Mouse (Mus musculus): ENCODE results near the gene Rmnd5b. TPM values are rescaled to one million over a fixed set of nuclear protein-coding genes. Genes with fewer than 3 reads are reported as not detected.
"Not testable (repeated sequence)": the region's sequence is repeated elsewhere in the genome, so short reads cannot be mapped to it uniquely, and the experiment has no call there.

Rmnd5b gene
- polyA plus RNA-seq, 1 experiment from 2014 or later, result 77.0 TPM

- H3K36me3 ChIP-seq (ENCODE audit: control insufficient read depth, insufficient read depth, low read length), result peaks cover 41% of the 10 kb centered on the region
- ATAC-seq (no peak), DNase-seq (ENCODE audit: low spot score) (no peak)
- H3K9ac ChIP-seq (ENCODE audit: low read length), result peak overlapping the region; percentile 77
- WGBS, result 1% methylated on average over 11 of the region's 11 CpGs
- no peaks in the 10 kb centered on the region for H3K27me3 ChIP-seq (replicated peaks; ENCODE audit: control insufficient read depth, insufficient read depth, low read length)
- peaks cover 13% of the 10 kb centered on the region for H3K4me1 ChIP-seq (ENCODE audit: control insufficient read depth, insufficient read depth, low read length)
- peak overlapping the region; percentile 64 for H3K4me2 ChIP-seq (ENCODE audit: low read length)
- peak overlapping the region; percentile 74 for H3K4me3 ChIP-seq (ENCODE audit: low read depth, low read length)
- no peak overlapping the region for H3K27ac ChIP-seq (ENCODE audit: low read depth, low read length)
- H3K9me3 ChIP-seq (replicated peaks; ENCODE audit: control insufficient read depth, low read length), result no peaks in the 10 kb centered on the region
Observed at GRCm38 (mm10) chr11:51620084-51620483, 15.6 kb downstream of the Rmnd5b start.

- Histone ChIP-seq H3K4me1 (ENCODE audit: control insufficient read depth, insufficient read depth, low read length) (peaks cover 13% of the 10 kb centered on the region), H3K36me3 (ENCODE audit: control insufficient read depth, insufficient read depth, low read length) (peaks cover 35% of the 10 kb centered on the region), H3K9me3 (replicated peaks; ENCODE audit: control insufficient read depth, low read length) (no peaks in the 10 kb centered on the region), H3K4me2 (ENCODE audit: low read length) (peak within 1 kb of the TSS; percentile 64), H3K4me3 (ENCODE audit: low read depth, low read length) (peak within 1 kb of the TSS; percentile 74), H3K27me3 (replicated peaks; ENCODE audit: control insufficient read depth, insufficient read depth, low read length) (no peaks in the 10 kb centered on the region), H3K27ac (ENCODE audit: low read depth, low read length) (no peak within 1 kb of the TSS), H3K9ac (ENCODE audit: low read length) (peak within 1 kb of the TSS; percentile 77)
- under 1% methylated on average over 51 of the region's 51 CpGs for WGBS
- ATAC-seq, result peak; percentile 96
- DNase-seq (ENCODE audit: low spot score), result peak; percentile 99
Observed at GRCm38 (mm10) chr11:51619409-51620060, 16.2 kb downstream of the Rmnd5b start, which contains the start of gene Nhp2. Nhp2 (plus strand) TSS chr11:51619735.

- Histone ChIP-seq H3K9me3 (replicated peaks; ENCODE audit: control insufficient read depth, low read length) (no peaks in the 10 kb centered on the region), H3K4me1 (ENCODE audit: control insufficient read depth, insufficient read depth, low read length) (peaks cover 13% of the 10 kb centered on the region), H3K4me3 (ENCODE audit: low read depth, low read length) (peak overlapping the region; percentile 74), H3K4me2 (ENCODE audit: low read length) (peak overlapping the region; percentile 64), H3K9ac (ENCODE audit: low read length) (peak overlapping the region; percentile 40; the same call in 1 of the 2 replicates), H3K27ac (ENCODE audit: low read depth, low read length) (no peak overlapping the region), H3K36me3 (ENCODE audit: control insufficient read depth, insufficient read depth, low read length) (peaks cover 30% of the 10 kb centered on the region), H3K27me3 (replicated peaks; ENCODE audit: control insufficient read depth, insufficient read depth, low read length) (no peaks in the 10 kb centered on the region)
- DNase-seq (ENCODE audit: low spot score) (no peak), ATAC-seq (peak; percentile 60)
- 60% methylated on average over 8 of the region's 8 CpGs for WGBS
Observed at GRCm38 (mm10) chr11:51618894-51619408, 16.7 kb downstream of the Rmnd5b start.

GRCm38 (mm10) chr11:51617693-51618092 is 18.0 kb downstream of the Rmnd5b start:
- H3K9me3 ChIP-seq (replicated peaks; ENCODE audit: control insufficient read depth, low read length), result no peaks in the 10 kb centered on the region
- no peak overlapping the region for H3K4me3 ChIP-seq (ENCODE audit: low read depth, low read length)
- H3K9ac ChIP-seq (ENCODE audit: low read length), result no peak overlapping the region
- no peak for ATAC-seq
- H3K27me3 ChIP-seq (replicated peaks; ENCODE audit: control insufficient read depth, insufficient read depth, low read length), result no peaks in the 10 kb centered on the region
- no peak overlapping the region for H3K27ac ChIP-seq (ENCODE audit: low read depth, low read length)
- H3K4me1 ChIP-seq (ENCODE audit: control insufficient read depth, insufficient read depth, low read length), result peaks cover 13% of the 10 kb centered on the region
- peaks cover 17% of the 10 kb centered on the region for H3K36me3 ChIP-seq (ENCODE audit: control insufficient read depth, insufficient read depth, low read length)
- DNase-seq (ENCODE audit: low spot score), result peak; percentile 79
- WGBS, result 2% methylated on average over 4 of the region's 4 CpGs
- H3K4me2 ChIP-seq (ENCODE audit: low read length), result no peak overlapping the region

GRCm38 (mm10) chr11:51616113-51616512 is 19.6 kb downstream of the Rmnd5b start:
- peak overlapping the region; percentile 52; the same call in 1 of the 2 replicates for H3K9ac ChIP-seq (ENCODE audit: low read length)
- H3K27ac ChIP-seq (ENCODE audit: low read depth, low read length); H3K9me3 ChIP-seq (replicated peaks; ENCODE audit: control insufficient read depth, low read length); ATAC-seq; H3K36me3 ChIP-seq (ENCODE audit: control insufficient read depth, insufficient read depth, low read length); H3K4me3 ChIP-seq (ENCODE audit: low read depth, low read length); DNase-seq (ENCODE audit: low spot score); H3K27me3 ChIP-seq (replicated peaks; ENCODE audit: control insufficient read depth, insufficient read depth, low read length): not testable (repeated sequence)
- WGBS, result 89% methylated on average over 7 of the region's 7 CpGs
- H3K4me1 ChIP-seq (ENCODE audit: control insufficient read depth, insufficient read depth, low read length), result peaks cover 13% of the 10 kb centered on the region
- peak overlapping the region; percentile 49; the same call in 1 of the 2 replicates for H3K4me2 ChIP-seq (ENCODE audit: low read length)

- peak; percentile 58 for DNase-seq (ENCODE audit: low spot score)
- no peaks in the 10 kb centered on the region for H3K27me3 ChIP-seq (replicated peaks; ENCODE audit: control insufficient read depth, insufficient read depth, low read length)
- H3K9ac ChIP-seq (ENCODE audit: low read length), result peak overlapping the region; percentile 52
- WGBS, result 4% methylated on average over 14 of the region's 14 CpGs
- ATAC-seq, result no peak
- no peaks in the 10 kb centered on the region for H3K9me3 ChIP-seq (replicated peaks; ENCODE audit: control insufficient read depth, low read length)
- peaks cover 12% of the 10 kb centered on the region for H3K4me1 ChIP-seq (ENCODE audit: control insufficient read depth, insufficient read depth, low read length)
- H3K4me2 ChIP-seq (ENCODE audit: low read length), result peak overlapping the region; percentile 49
- H3K36me3 ChIP-seq (ENCODE audit: control insufficient read depth, insufficient read depth, low read length), result no peaks in the 10 kb centered on the region
- peak overlapping the region; percentile 19 for H3K4me3 ChIP-seq (ENCODE audit: low read depth, low read length)
- H3K27ac ChIP-seq (ENCODE audit: low read depth, low read length), result no peak overlapping the region
Observed at GRCm38 (mm10) chr11:51615601-51616000, 20.1 kb downstream of the Rmnd5b start.

GRCm38 (mm10) chr11:51615129-51615528 is 20.6 kb downstream of the Rmnd5b start:
- Histone ChIP-seq H3K9me3 (replicated peaks; ENCODE audit: control insufficient read depth, low read length) (no peaks in the 10 kb centered on the region), H3K36me3 (ENCODE audit: control insufficient read depth, insufficient read depth, low read length) (no peaks in the 10 kb centered on the region), H3K27ac (ENCODE audit: low read depth, low read length) (no peak overlapping the region), H3K9ac (ENCODE audit: low read length) (peak overlapping the region; percentile 52), H3K4me3 (ENCODE audit: low read depth, low read length) (no peak overlapping the region; the same call in 1 of the 2 replicates), H3K4me1 (ENCODE audit: control insufficient read depth, insufficient read depth, low read length) (peaks cover 7% of the 10 kb centered on the region; the same call in 1 of the 2 replicates), H3K27me3 (replicated peaks; ENCODE audit: control insufficient read depth, insufficient read depth, low read length) (no peaks in the 10 kb centered on the region), H3K4me2 (ENCODE audit: low read length) (peak overlapping the region; percentile 49)
- DNase-seq (ENCODE audit: low spot score) (no peak), ATAC-seq (no peak)
- 52% methylated on average over 7 of the region's 7 CpGs for WGBS

- Histone ChIP-seq H3K27me3 (replicated peaks; ENCODE audit: control insufficient read depth, insufficient read depth, low read length) (no peaks in the 10 kb centered on the region), H3K4me2 (ENCODE audit: low read length) (no peak overlapping the region), H3K4me1 (ENCODE audit: control insufficient read depth, insufficient read depth, low read length) (peaks cover 6% of the 10 kb centered on the region; the same call in 1 of the 2 replicates), H3K9ac (ENCODE audit: low read length) (no peak overlapping the region), H3K4me3 (ENCODE audit: low read depth, low read length) (no peak overlapping the region), H3K9me3 (replicated peaks; ENCODE audit: control insufficient read depth, low read length) (no peaks in the 10 kb centered on the region), H3K36me3 (ENCODE audit: control insufficient read depth, insufficient read depth, low read length) (no peaks in the 10 kb centered on the region), H3K27ac (ENCODE audit: low read depth, low read length) (no peak overlapping the region)
- ATAC-seq (no peak), DNase-seq (ENCODE audit: low spot score) (no peak)
- WGBS, result 84% methylated on average over 8 of the region's 8 CpGs
Observed at GRCm38 (mm10) chr11:51614256-51614655, 21.4 kb downstream of the Rmnd5b start.

- not testable (repeated sequence) for H3K9ac ChIP-seq (ENCODE audit: low read length); DNase-seq (ENCODE audit: low spot score); H3K27ac ChIP-seq (ENCODE audit: low read depth, low read length); H3K9me3 ChIP-seq (replicated peaks; ENCODE audit: control insufficient read depth, low read length); H3K4me1 ChIP-seq (ENCODE audit: control insufficient read depth, insufficient read depth, low read length); H3K36me3 ChIP-seq (ENCODE audit: control insufficient read depth, insufficient read depth, low read length); H3K27me3 ChIP-seq (replicated peaks; ENCODE audit: control insufficient read depth, insufficient read depth, low read length); H3K4me2 ChIP-seq (ENCODE audit: low read length); H3K4me3 ChIP-seq (ENCODE audit: low read depth, low read length); ATAC-seq
- 87% methylated on average over 5 of the region's 5 CpGs for WGBS
Observed at GRCm38 (mm10) chr11:51609940-51610339, 25.8 kb downstream of the Rmnd5b start.

Measured in forebrain, embryonic 14.5 days (tissue).